Mouse (Mus musculus) liver, adult 2 months (tissue): ENCODE data around the gene Fgf15.

Experiments
- CTCF ChIP-seq: fragments of 200-500 bp; IDR thresholded peaks from 2 replicates; pipeline ENCODE4 v1.5.1; 2011; ENCODE audit warnings: low read depth, low read length, control low read depth
- POLR2A ChIP-seq: fragments of 200-500 bp; IDR thresholded peaks from 2 replicates; pipeline ENCODE4 v1.6.1; 2011; ENCODE audit warnings: low read length, control low read depth; ENCODE audit not compliant: insufficient read depth; ENCODE audit errors: extremely low read depth

- no peak for TF ChIP-seq CTCF
- no peak for TF ChIP-seq POLR2A
Measured at GRCm38 (mm10) chr7:144936311-144936880, 40.1 kb downstream of the Fgf15 start.
